Mouse (Mus musculus) G1E (cell line): ENCODE results near the gene Itga7.

Experiments
- CTCF ChIP-seq: IDR thresholded peaks from 2 replicates; pipeline ENCODE4 v1.5.1; 2012; ENCODE audit warnings: low read depth, low read length, inconsistent platforms, mixed read lengths
- TAL1 ChIP-seq: conservative IDR thresholded peaks from 2 replicates; pipeline ENCODE4 v1.6.1; 2012; ENCODE audit warnings: low read depth, low read length, inconsistent platforms, mixed read lengths

DNA sequence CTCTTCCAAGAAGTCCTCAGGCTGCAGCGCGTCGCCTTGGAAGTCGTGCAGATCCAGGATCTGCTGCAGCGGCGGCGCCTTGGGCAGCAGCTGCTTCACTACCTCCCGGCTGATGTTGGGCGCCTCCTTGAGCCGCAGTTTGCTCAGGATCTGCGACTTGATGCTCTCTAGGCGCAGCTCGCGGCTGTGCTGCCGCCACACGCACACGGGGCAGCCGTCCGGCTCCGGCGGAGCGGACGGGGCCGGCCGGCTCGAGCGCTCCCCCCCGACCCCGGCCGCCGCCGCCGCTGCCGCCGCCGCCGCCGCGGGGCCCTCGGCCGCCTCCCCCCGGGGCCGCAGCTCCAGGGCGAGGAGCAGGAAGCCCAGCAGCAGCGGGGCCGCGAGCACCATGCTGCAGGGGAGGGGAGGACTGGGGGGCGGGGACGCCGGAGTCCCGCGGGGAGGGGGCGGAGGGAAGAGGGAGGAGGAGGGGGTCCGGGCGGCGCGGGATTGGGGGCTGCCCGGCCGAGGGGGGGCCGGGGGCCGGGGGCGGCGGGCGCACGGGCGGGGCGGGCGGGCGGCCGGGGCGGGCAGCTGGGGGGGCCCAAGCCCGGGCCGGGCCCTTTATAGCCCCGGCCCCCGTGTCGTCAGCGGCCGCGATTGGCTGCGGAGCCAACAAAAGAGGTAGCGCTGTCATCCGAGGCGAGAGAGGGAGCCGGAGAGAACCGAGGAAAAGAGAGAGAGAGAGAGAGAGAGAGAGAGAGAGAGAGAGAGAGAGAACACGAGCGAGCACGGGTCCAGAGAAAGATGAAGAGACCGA is 42.1 kb upstream of the Itga7 start, which contains the start of gene Gdf11:
- TF ChIP-seq CTCF (no peak), TAL1 (no peak)
